Mouse (Mus musculus) lung, postnatal 0 days (tissue): ENCODE measurements around the gene Ccl26. TPM values are rescaled to one million over a fixed set of nuclear protein-coding genes. Genes with fewer than 3 reads are reported as not detected.

ENCODE experiments used
- ATAC-seq: fragments of 200-750 bp; cut with Nextera tagmentation; 2 replicates; pipeline ENCODE4 v1.8.0; 2017; ENCODE audit warnings: moderate library complexity
- DNase-seq: peaks from one replicate; pipeline ENCODE4 v3.0.0-alpha.2; 2016; ENCODE audit warnings: low spot score
- H3K27ac ChIP-seq: fragments of 300-500 bp; sonication (generic); 2 replicates; pipeline ENCODE4 v1.5.1; 2014; ENCODE audit warnings: antibody characterized with exemption, mild to moderate bottlenecking, low read length, mixed read lengths
- H3K27me3 ChIP-seq: fragments of 300-500 bp; sonication (generic); replicated peaks from 2 replicates; pipeline ENCODE4 v1.6.1; 2014; ENCODE audit warnings: low read length, mixed read lengths; ENCODE audit not compliant: insufficient read depth
- H3K36me3 ChIP-seq: fragments of 300-500 bp; sonication (generic); 2 replicates; pipeline ENCODE4 v1.6.1; 2014; ENCODE audit warnings: low read length, mixed read lengths; ENCODE audit not compliant: insufficient read depth
- H3K4me1 ChIP-seq: fragments of 300-500 bp; sonication (generic); 2 replicates; pipeline ENCODE4 v1.6.1; 2014; ENCODE audit warnings: antibody characterized with exemption, low read depth, low read length, mixed read lengths; ENCODE audit not compliant: insufficient read depth
- H3K4me2 ChIP-seq: fragments of 300-500 bp; sonication (generic); replicated peaks from 2 replicates; pipeline ENCODE4 v1.6.1; 2014; ENCODE audit warnings: low read depth, mild to moderate bottlenecking, low read length, moderate library complexity, mixed read lengths
- H3K4me3 ChIP-seq: fragments of 300-500 bp; sonication (generic); 2 replicates; pipeline ENCODE4 v1.5.1; 2014; ENCODE audit warnings: low read depth, low read length
- H3K9ac ChIP-seq: fragments of 300-500 bp; sonication (generic); replicated peaks from 2 replicates; pipeline ENCODE4 v1.6.1; 2014; ENCODE audit warnings: low read depth, mild to moderate bottlenecking
- H3K9me3 ChIP-seq: fragments of 300-500 bp; sonication (generic); 2 replicates; pipeline ENCODE4 v1.6.1; 2016; ENCODE audit warnings: low read length, mixed read lengths
- CTCF ChIP-seq: IDR thresholded peaks from 2 replicates; pipeline ENCODE4 v1.5.1; 2016; ENCODE audit warnings: antibody characterized with exemption, mild to moderate bottlenecking
- EP300 ChIP-seq: IDR thresholded peaks from 2 replicates; pipeline ENCODE4 v1.6.1; 2016; ENCODE audit warnings: antibody characterized with exemption, mild to moderate bottlenecking, control low read depth
- WGBS: fragments of 180-500 bp; shearing (Covaris S2); extraction: QIAGEN DNeasy Blood & Tissue Kit; methylation state at CpG from one replicate; pipeline ENCODE4 v1.1.7; 2014; 5-methylcytosine and 5-hydroxymethylcytosine counted together
- polyA plus RNA-seq: library from polyadenylated mRNA; unstranded; fragments of >200 nt; fragmentation: Nextera tagmentation; extraction: Ambion mirVana; gene quantifications from 2 replicates; pipeline ENCODE4 v1.2.1, GENCODE M21; 2015

Gene Ccl26
- polyA plus RNA-seq, 1 experiment from 2014 or later, result not detected

DNA sequence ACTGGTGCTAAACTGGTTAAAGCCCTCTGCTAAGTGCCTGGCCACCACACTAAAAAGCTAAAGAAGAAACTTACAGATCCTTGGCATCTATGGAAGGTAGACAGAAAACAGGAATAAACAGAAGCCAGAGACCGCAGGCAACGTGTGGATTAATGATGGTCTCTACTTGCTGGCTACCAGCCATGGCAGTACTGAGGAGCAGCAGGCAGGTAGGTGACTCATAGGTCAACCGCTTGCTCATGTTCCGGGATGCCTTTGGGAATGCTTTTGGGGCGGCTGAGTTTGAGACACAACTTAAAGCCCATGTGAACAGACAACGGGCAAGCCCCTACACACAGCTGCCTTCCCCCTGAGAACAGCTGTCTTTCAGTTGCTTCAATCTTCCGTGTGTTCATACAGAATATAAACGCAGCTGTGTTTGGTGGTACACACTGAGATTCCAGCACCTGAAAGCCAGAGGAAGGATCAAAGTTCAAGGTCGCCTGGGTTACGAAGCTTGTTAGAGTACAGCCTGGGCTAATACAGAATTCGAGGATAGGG is 32.0 kb downstream of the Ccl26 start:
- H3K4me2 ChIP-seq, result no peak overlapping the region
- no peak overlapping the region for H3K4me3 ChIP-seq
- 61% methylated on average over 11 of the region's 11 CpGs for WGBS
- H3K27ac ChIP-seq, result peak overlapping the region; percentile 26; the same call in 1 of the 2 replicates
- no peaks in the 10 kb centered on the region for H3K36me3 ChIP-seq
- peaks cover 12% of the 10 kb centered on the region; the same call in 1 of the 2 replicates for H3K4me1 ChIP-seq
- no peaks in the 10 kb centered on the region for H3K9me3 ChIP-seq
- no peak overlapping the region for H3K9ac ChIP-seq
- ATAC-seq (no peak), DNase-seq (no peak)
- no peak for TF ChIP-seq EP300
- TF ChIP-seq CTCF, result no peak
- no peaks in the 10 kb centered on the region for H3K27me3 ChIP-seq

DNA sequence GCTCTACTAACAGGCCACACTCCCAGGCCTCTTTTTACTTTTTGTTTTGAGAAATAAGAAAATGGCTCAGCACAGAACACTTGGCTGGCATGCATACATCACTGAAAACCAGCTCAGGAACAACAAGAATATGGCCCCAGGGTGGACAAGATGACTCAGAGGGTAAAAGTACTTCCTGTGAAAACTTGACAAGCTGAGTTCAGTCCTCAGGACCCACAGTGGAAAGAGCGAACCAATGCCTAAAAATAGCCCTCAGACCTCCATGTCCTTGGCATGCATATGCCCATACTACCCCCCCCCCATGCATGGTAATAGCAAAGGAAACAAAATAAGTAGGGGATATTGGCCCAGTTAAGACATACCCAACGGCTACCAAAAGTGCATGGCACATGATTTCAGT is 33.4 kb downstream of the Ccl26 start:
- Histone ChIP-seq H3K4me2 (no peak overlapping the region), H3K9me3 (no peaks in the 10 kb centered on the region), H3K27ac (no peak overlapping the region), H3K36me3 (no peaks in the 10 kb centered on the region), H3K9ac (no peak overlapping the region), H3K27me3 (no peaks in the 10 kb centered on the region), H3K4me3 (no peak overlapping the region), H3K4me1 (peaks cover 12% of the 10 kb centered on the region; the same call in 1 of the 2 replicates)
- 62% methylated on average over 2 of the region's 2 CpGs for WGBS
- DNase-seq, result no peak
- TF ChIP-seq EP300, result no peak
- no peak for ATAC-seq

DNA sequence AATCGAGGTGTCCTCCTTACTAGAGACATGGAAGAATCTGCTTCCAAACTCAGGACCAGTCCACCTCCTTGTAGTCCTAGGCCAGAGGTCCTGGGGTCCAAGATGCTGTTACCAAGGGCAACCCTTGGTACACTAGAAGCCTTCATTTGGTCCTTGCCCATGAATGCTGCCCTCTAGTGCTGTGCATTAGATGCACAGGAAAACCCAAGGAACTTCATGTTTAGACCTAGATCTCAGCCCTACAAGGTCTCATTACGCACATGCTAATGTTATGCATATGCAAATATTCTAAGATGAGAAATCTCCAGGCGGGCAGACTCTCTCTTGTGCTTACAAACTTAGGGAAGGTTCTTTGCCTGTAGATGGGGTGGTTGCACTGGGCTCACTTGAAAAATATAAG is 34.1 kb downstream of the Ccl26 start:
- Histone ChIP-seq H3K4me2 (no peak overlapping the region), H3K9ac (no peak overlapping the region), H3K36me3 (no peaks in the 10 kb centered on the region), H3K4me3 (no peak overlapping the region), H3K4me1 (peaks cover 18% of the 10 kb centered on the region; the same call in 1 of the 2 replicates), H3K9me3 (no peaks in the 10 kb centered on the region), H3K27me3 (no peaks in the 10 kb centered on the region), H3K27ac (no peak overlapping the region)
- WGBS, result 84% methylated on average over 3 of the region's 3 CpGs
- TF ChIP-seq EP300 (no peak), CTCF (peak; percentile 55)
- no peak for ATAC-seq
- DNase-seq, result no peak

DNA sequence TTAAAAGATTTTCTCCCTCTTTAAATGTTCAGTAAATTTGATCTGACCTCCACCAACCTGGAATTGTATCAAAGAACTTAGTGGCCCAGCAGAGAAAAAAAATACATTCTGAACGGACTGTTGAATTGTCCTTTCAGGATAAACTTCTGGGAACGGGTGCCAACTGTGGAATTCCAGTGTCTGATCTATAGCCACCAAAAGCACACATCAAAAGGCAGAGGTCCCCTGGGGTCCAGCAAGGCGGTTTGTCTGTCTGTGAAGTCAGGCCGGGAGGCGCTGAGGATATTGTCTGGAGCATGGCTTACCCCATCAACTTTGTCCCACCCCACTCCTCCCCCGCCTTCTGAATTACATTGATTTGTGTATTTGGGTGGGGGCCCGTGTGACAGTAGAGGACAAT is 35.4 kb downstream of the Ccl26 start:
- 29% methylated on average over 7 of the region's 7 CpGs for WGBS
- TF ChIP-seq EP300 (no peak), CTCF (no peak)
- H3K9me3 ChIP-seq, result no peaks in the 10 kb centered on the region
- no peak overlapping the region for H3K4me3 ChIP-seq
- H3K36me3 ChIP-seq, result no peaks in the 10 kb centered on the region
- no peak overlapping the region for H3K9ac ChIP-seq
- ATAC-seq (no peak), DNase-seq (no peak)
- H3K4me2 ChIP-seq, result no peak overlapping the region
- H3K4me1 ChIP-seq, result peaks cover 10% of the 10 kb centered on the region; the same call in 1 of the 2 replicates
- no peak overlapping the region for H3K27ac ChIP-seq
- H3K27me3 ChIP-seq, result no peaks in the 10 kb centered on the region

DNA sequence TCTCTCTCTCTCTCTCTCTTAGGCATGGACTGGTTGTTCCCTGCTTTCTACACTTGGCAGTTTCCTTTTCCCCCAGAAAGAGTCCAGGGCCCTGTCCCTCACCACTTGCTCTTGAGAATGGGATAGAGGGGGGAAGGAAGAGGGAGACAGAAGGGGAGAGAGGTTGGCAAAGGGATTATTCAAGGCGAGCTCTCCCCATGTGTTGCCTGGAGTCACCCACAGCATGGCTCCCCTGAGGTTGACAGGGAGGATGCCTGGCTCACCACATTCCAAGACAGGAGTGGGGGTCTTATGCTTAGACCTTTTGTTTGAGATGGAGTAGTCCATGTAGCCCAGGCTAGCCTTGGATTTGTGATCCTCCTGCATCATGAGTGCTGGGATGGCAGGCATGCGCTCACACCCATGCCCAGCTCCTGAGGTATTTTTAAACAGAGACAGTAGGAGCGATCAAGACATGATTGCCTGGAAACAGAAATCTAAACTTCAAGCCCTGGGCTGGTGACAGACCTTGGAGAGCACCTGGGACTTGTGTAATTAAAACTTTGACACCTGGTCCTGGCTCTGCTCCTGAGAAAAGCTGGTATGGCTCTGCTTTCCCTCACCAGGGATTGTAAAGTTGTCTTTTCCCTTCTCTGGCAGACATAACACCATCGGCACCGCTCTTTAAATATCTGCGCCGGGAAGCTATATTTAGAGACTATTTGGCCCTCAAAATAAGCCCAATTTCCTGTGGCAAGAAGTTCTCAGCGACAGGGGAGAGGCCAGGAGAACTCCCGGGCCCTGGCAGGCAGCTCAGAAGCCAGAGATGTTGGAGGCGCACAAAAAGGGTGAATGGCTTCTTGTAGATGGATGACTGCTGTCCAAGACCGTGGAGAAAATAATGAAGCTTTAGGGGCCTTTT is 38.5 kb downstream of the Ccl26 start:
- H3K4me2 ChIP-seq, result 0 out of 2 replicates have a peak overlapping the region, but pooled peaks have one; percentile 14
- no peak for DNase-seq
- ATAC-seq, result peak; percentile 16; the same call in 1 of the 2 replicates

GRCm38 (mm10) chr5:135524087-135524486 is 39.3 kb downstream of the Ccl26 start:
- no peak for ATAC-seq
- H3K27ac ChIP-seq, result peak overlapping the region; percentile 61; the same call in 1 of the 2 replicates

More for the DNA sequence above, 38.5 kb downstream of the Ccl26 start:
- Histone ChIP-seq H3K9me3 (no peaks in the 10 kb centered on the region), H3K9ac (no peak overlapping the region), H3K36me3 (no peaks in the 10 kb centered on the region), H3K4me1 (peaks cover 6% of the 10 kb centered on the region; the same call in 1 of the 2 replicates), H3K4me3 (no peak overlapping the region), H3K27ac (peak overlapping the region; percentile 61), H3K27me3 (no peaks in the 10 kb centered on the region)
- WGBS, result 41% methylated on average over 11 of the region's 11 CpGs
- no peak for TF ChIP-seq CTCF
- TF ChIP-seq EP300, result no peak; the same call in 1 of the 2 replicates

More at GRCm38 (mm10) chr5:135524087-135524486, 39.3 kb downstream of the Ccl26 start:
- no peaks in the 10 kb centered on the region for H3K36me3 ChIP-seq
- 47% methylated on average over 2 of the region's 2 CpGs for WGBS
- no peaks in the 10 kb centered on the region for H3K9me3 ChIP-seq
- H3K9ac ChIP-seq, result no peak overlapping the region
- peak; percentile 69 for DNase-seq
- peaks cover 6% of the 10 kb centered on the region; the same call in 1 of the 2 replicates for H3K4me1 ChIP-seq
- H3K27me3 ChIP-seq, result no peaks in the 10 kb centered on the region
- no peak overlapping the region for H3K4me3 ChIP-seq
- H3K4me2 ChIP-seq, result no peak overlapping the region
- TF ChIP-seq CTCF (no peak), EP300 (0 out of 2 replicates have a peak, but pooled peaks have one; percentile 42)
